Mouse (Mus musculus) hindbrain, embryonic 14.5 days (tissue): ENCODE results near the gene Fam83g. TPM values are rescaled to one million over a fixed set of nuclear protein-coding genes. Genes with fewer than 3 reads are reported as not detected.

Experiments used
- ATAC-seq: fragments of 200-750 bp; cut with Nextera tagmentation; 2 replicates; pipeline ENCODE4 v1.8.0; 2017; ENCODE audit warnings: moderate number of reproducible peaks, mild to moderate bottlenecking, moderate TSS enrichment, moderate library complexity; ENCODE audit not compliant: low FRiP score
- DNase-seq: peaks from one replicate; pipeline ENCODE4 v3.0.0-alpha.2; 2015; ENCODE audit warnings: low spot score
- H3K27ac ChIP-seq: fragments of 300-500 bp; sonication (generic); 2 replicates; pipeline ENCODE4 v1.5.1; 2014; ENCODE audit warnings: mild to moderate bottlenecking, moderate library complexity
- H3K27me3 ChIP-seq: fragments of 300-500 bp; sonication (generic); 2 replicates; pipeline ENCODE4 v1.6.1; 2014; ENCODE audit warnings: mild to moderate bottlenecking, low read length, mixed read lengths; ENCODE audit not compliant: control insufficient read depth, insufficient read depth
- H3K36me3 ChIP-seq: fragments of 300-500 bp; sonication (generic); replicated peaks from 2 replicates; pipeline ENCODE4 v1.6.1; 2014; ENCODE audit not compliant: control insufficient read depth, insufficient read depth
- H3K4me1 ChIP-seq: fragments of 300-500 bp; sonication (generic); replicated peaks from 2 replicates; pipeline ENCODE4 v1.6.1; 2014; ENCODE audit warnings: antibody characterized with exemption, low read length, mixed read lengths; ENCODE audit not compliant: control insufficient read depth, insufficient read depth
- H3K4me2 ChIP-seq: fragments of 300-500 bp; sonication (generic); replicated peaks from 2 replicates; pipeline ENCODE4 v1.6.1; 2014; ENCODE audit warnings: mild to moderate bottlenecking, moderate library complexity
- H3K4me3 ChIP-seq: fragments of 300-500 bp; sonication (generic); replicated peaks from 2 replicates; pipeline ENCODE4 v1.5.1; 2014; ENCODE audit warnings: mild to moderate bottlenecking, low read length
- H3K9ac ChIP-seq: fragments of 300-500 bp; sonication (generic); 2 replicates; pipeline ENCODE4 v1.6.1; 2014
- H3K9me3 ChIP-seq: fragments of 300-500 bp; sonication (generic); 2 replicates; pipeline ENCODE4 v1.6.1; 2016; ENCODE audit warnings: low read length; ENCODE audit not compliant: control insufficient read depth
- WGBS: fragments of 180-500 bp; shearing (Covaris S2); extraction: QIAGEN DNeasy Blood & Tissue Kit; methylation state at CpG from one replicate; pipeline ENCODE4 v1.1.7; 2014; 5-methylcytosine and 5-hydroxymethylcytosine counted together
- polyA plus RNA-seq: library from polyadenylated mRNA; unstranded; fragments of >200 nt; fragmentation: Nextera tagmentation; extraction: Ambion mirVana; gene quantifications from 2 replicates; pipeline ENCODE4 v1.2.1, GENCODE M21; 2014

Fam83g gene
- polyA plus RNA-seq, 1 experiment from 2014 or later: 0.20 TPM

- no peak overlapping the region for H3K4me3 ChIP-seq
- no peak overlapping the region for H3K27ac ChIP-seq
- H3K9ac ChIP-seq: no peak overlapping the region
- ATAC-seq (no peak), DNase-seq (no peak)
- H3K4me2 ChIP-seq: no peak overlapping the region
- no peaks in the 10 kb centered on the region for H3K27me3 ChIP-seq
- no peaks in the 10 kb centered on the region for H3K36me3 ChIP-seq
- H3K9me3 ChIP-seq: no peaks in the 10 kb centered on the region
- no peaks in the 10 kb centered on the region for H3K4me1 ChIP-seq
- 87% methylated on average over 4 of the region's 4 CpGs for WGBS
Observed at GRCm38 (mm10) chr11:61649626-61650025, 34.3 kb upstream of the Fam83g start.

- H3K27me3 ChIP-seq: no peaks in the 10 kb centered on the region
- DNase-seq: no peak
- ATAC-seq: no peak
- no peak overlapping the region for H3K9ac ChIP-seq
- no peak overlapping the region for H3K4me2 ChIP-seq
- H3K4me1 ChIP-seq: no peaks in the 10 kb centered on the region
- no peak overlapping the region for H3K4me3 ChIP-seq
- H3K36me3 ChIP-seq: no peaks in the 10 kb centered on the region
- H3K27ac ChIP-seq: no peak overlapping the region
- 81% methylated on average over 9 of the region's 9 CpGs for WGBS
- H3K9me3 ChIP-seq: no peaks in the 10 kb centered on the region
Observed at GRCm38 (mm10) chr11:61650470-61651265, 33.2 kb upstream of the Fam83g start.

- DNase-seq (no peak), ATAC-seq (no peak)
- H3K4me2 ChIP-seq: no peak overlapping the region
- H3K4me1 ChIP-seq: no peaks in the 10 kb centered on the region
- H3K36me3 ChIP-seq: no peaks in the 10 kb centered on the region
- no peak overlapping the region for H3K4me3 ChIP-seq
- no peaks in the 10 kb centered on the region for H3K9me3 ChIP-seq
- H3K27ac ChIP-seq: no peak overlapping the region
- no peak overlapping the region for H3K9ac ChIP-seq
- no peaks in the 10 kb centered on the region for H3K27me3 ChIP-seq
- WGBS: 92% methylated on average over 5 of the region's 5 CpGs
Observed at GRCm38 (mm10) chr11:61652216-61652615, 31.7 kb upstream of the Fam83g start.

GRCm38 (mm10) chr11:61652686-61653447 is 31.0 kb upstream of the Fam83g start, which contains the start of gene Grap:
Grap (plus strand) TSS chr11:61653265.
- DNase-seq (no peak), ATAC-seq (no peak)
- H3K9me3 ChIP-seq: no peaks in the 10 kb centered on the region
- no peak within 1 kb of the TSS for H3K27ac ChIP-seq
- no peak within 1 kb of the TSS for H3K4me3 ChIP-seq
- no peaks in the 10 kb centered on the region for H3K4me1 ChIP-seq
- no peaks in the 10 kb centered on the region for H3K27me3 ChIP-seq
- H3K9ac ChIP-seq: no peak within 1 kb of the TSS
- WGBS: 74% methylated on average over 10 of the region's 10 CpGs
- H3K4me2 ChIP-seq: no peak within 1 kb of the TSS
- no peaks in the 10 kb centered on the region for H3K36me3 ChIP-seq

GRCm38 (mm10) chr11:61653568-61653967 is 30.3 kb upstream of the Fam83g start:
- no peaks in the 10 kb centered on the region for H3K27me3 ChIP-seq
- H3K4me1 ChIP-seq: no peaks in the 10 kb centered on the region
- H3K4me2 ChIP-seq: no peak overlapping the region
- H3K9me3 ChIP-seq: no peaks in the 10 kb centered on the region
- H3K27ac ChIP-seq: no peak overlapping the region
- no peak overlapping the region for H3K4me3 ChIP-seq
- 58% methylated on average over 2 of the region's 2 CpGs for WGBS
- H3K36me3 ChIP-seq: no peaks in the 10 kb centered on the region
- no peak overlapping the region for H3K9ac ChIP-seq
- DNase-seq: no peak
- ATAC-seq: no peak

- no peaks in the 10 kb centered on the region for H3K4me1 ChIP-seq
- no peaks in the 10 kb centered on the region for H3K27me3 ChIP-seq
- H3K9ac ChIP-seq: no peak overlapping the region
- H3K9me3 ChIP-seq: no peaks in the 10 kb centered on the region
- H3K36me3 ChIP-seq: no peaks in the 10 kb centered on the region
- no peak for DNase-seq
- H3K27ac ChIP-seq: no peak overlapping the region
- H3K4me2 ChIP-seq: no peak overlapping the region; the same call in 1 of the 2 replicates
- 86% methylated on average over 4 of the region's 4 CpGs for WGBS
- no peak for ATAC-seq
- H3K4me3 ChIP-seq: no peak overlapping the region
Observed at GRCm38 (mm10) chr11:61654786-61655311, 29.0 kb upstream of the Fam83g start.

- Histone ChIP-seq H3K9ac (no peak overlapping the region), H3K27ac (no peak overlapping the region), H3K9me3 (no peaks in the 10 kb centered on the region), H3K4me3 (no peak overlapping the region), H3K36me3 (no peaks in the 10 kb centered on the region), H3K4me2 (no peak overlapping the region), H3K4me1 (no peaks in the 10 kb centered on the region), H3K27me3 (no peaks in the 10 kb centered on the region)
- 59% methylated on average over 4 of the region's 4 CpGs for WGBS
- no peak for ATAC-seq
- no peak for DNase-seq
Observed at GRCm38 (mm10) chr11:61655649-61656048, 28.2 kb upstream of the Fam83g start.

GRCm38 (mm10) chr11:61656148-61656850 is 27.6 kb upstream of the Fam83g start:
- ATAC-seq (no peak), DNase-seq (no peak)
- Histone ChIP-seq H3K36me3 (no peaks in the 10 kb centered on the region), H3K4me2 (no peak overlapping the region), H3K9ac (no peak overlapping the region), H3K9me3 (no peaks in the 10 kb centered on the region), H3K27me3 (no peaks in the 10 kb centered on the region), H3K27ac (no peak overlapping the region), H3K4me3 (no peak overlapping the region), H3K4me1 (no peaks in the 10 kb centered on the region)
- 74% methylated on average over 6 of the region's 6 CpGs for WGBS

GRCm38 (mm10) chr11:61657432-61657831 is 26.5 kb upstream of the Fam83g start:
- DNase-seq: no peak
- WGBS: 69% methylated on average over 2 of the region's 2 CpGs
- no peaks in the 10 kb centered on the region for H3K4me1 ChIP-seq

More at GRCm38 (mm10) chr11:61657432-61657831, 26.5 kb upstream of the Fam83g start:
- H3K9me3 ChIP-seq: no peaks in the 10 kb centered on the region
- no peak overlapping the region for H3K27ac ChIP-seq
- H3K36me3 ChIP-seq: no peaks in the 10 kb centered on the region
- H3K9ac ChIP-seq: no peak overlapping the region
- no peak overlapping the region for H3K4me3 ChIP-seq
- H3K4me2 ChIP-seq: no peak overlapping the region
- ATAC-seq: no peak
- no peaks in the 10 kb centered on the region for H3K27me3 ChIP-seq
